Mouse (Mus musculus) cerebellum, adult 18-20 months (tissue): ENCODE data around the gene Bpifa6.
A peak's percentile ranks its signal among the peaks of the same experiment; 100 is the strongest.
"Not testable (repeated sequence)": the region's sequence is repeated elsewhere in the genome, so short reads cannot be mapped to it uniquely, and the experiment has no call there.

Experiments
- DNase-seq, 2 experiments: peaks; one replicate each; pipeline ENCODE4 v3.0.0; 2021

The Bpifa6 gene

GRCm38 (mm10) chr2:153974582-153974981, at the start of gene Bpifa6:
Gene Bpifa6 (plus strand): TSS chr2:153974945.
- no peak for DNase-seq

DNA sequence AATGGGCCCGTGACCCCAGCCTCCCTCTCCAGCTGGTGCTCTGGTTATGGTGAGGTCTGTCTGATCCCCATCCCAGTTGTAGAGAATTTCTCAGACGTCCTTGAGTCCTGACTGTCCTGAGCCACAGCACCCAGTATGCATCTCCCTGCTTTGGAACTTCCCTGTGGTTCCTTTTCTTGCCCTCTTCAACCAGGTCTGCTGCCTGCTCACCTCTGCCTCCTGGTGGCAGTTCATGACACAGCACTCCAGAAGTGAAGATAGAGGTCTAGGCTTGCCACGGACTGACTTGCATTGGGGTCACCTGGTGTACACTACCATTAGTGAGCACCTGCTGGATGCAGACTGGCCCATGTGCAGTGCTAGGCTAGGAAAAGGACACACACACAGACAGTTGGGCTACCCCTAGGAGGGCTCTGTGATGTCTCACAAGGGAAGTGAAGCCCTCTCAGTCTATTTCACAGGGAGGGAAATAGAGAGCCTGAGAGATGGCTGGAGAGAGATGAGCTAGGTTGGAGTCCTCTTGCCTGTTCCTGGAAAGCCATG, 44.8 kb upstream of the Bpifa6 start:
- DNase-seq, result peak; percentile 65 to 71

DNA sequence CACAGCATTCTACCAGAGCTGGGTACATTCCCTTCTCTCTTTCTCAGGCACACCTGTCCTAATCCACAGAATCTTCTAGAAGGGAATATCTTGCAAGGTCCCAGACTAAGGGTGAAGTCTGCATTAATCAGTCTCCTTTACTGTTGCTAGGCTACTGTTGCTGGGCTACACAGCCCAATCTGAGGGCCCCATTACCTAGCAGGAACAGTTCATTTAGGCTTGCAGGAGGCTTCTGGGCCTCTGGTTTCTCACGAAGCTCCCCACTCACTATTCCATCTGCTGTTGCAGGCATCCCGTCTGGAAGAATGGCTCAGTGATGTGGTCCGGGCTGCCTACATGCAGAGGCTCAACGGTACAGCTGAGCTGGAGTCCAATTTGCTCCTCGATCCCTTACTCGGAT, 43.6 kb upstream of the Bpifa6 start:
- no peak for DNase-seq

- DNase-seq, result no peak
These were observed 41.4 kb upstream of the Bpifa6 start for GRCm38 (mm10) chr2:153933311-153933710.

GRCm38 (mm10) chr2:153935348-153935747, 39.4 kb upstream of the Bpifa6 start:
- no peak for DNase-seq

- no peak for DNase-seq
These were observed 36.9 kb upstream of the Bpifa6 start, which contains the start of gene Bpifb4 for GRCm38 (mm10) chr2:153937843-153938242. Gene Bpifb4 (plus strand): TSS chr2:153938212.

DNA sequence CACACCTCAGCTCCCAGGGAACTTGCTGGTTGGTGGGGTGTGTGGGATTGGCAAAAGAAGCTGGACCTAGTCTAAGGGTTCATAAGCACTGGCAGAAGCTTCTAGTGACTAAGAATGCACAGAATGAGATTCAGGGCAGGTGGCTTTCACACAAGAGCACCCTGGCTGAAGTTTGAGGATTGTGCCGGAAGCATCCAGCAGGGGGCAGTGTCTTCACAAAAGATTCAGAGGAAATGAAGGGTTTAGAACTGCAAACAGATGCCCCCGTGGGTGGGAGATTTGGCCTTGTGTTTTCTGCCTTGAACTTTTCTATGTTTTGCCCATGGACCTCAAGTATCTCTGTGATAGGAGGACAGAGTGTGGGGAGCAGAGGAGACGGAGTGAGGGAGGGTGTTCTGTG, 31.2 kb upstream of the Bpifa6 start:
- peak; percentile 66 to 80 for DNase-seq

DNA sequence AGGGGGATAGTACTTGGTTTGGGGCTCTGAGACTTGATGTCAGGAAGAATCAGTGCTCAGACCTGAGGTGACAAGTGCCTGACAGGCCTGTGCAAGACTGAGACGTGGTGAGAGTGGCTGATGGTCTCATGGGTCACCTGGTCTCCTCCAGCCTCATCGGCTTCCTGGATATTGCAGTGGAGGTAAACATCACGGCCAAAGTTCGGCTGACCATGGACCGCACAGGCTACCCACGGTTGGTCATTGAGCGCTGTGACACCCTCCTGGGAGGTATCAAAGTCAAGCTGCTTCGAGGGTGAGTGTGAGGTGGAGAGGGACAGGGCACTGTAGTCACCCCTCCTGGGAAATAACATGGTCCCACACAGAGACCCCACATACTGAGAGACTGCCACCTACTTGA, 30.2 kb upstream of the Bpifa6 start:
- no peak for DNase-seq

GRCm38 (mm10) chr2:153952897-153953296, 21.8 kb upstream of the Bpifa6 start:
- peak; percentile 70 to 80 for DNase-seq

GRCm38 (mm10) chr2:153953836-153954235, 20.9 kb upstream of the Bpifa6 start:
- peak in 1 of 2 experiments; percentile 43 for DNase-seq

DNA sequence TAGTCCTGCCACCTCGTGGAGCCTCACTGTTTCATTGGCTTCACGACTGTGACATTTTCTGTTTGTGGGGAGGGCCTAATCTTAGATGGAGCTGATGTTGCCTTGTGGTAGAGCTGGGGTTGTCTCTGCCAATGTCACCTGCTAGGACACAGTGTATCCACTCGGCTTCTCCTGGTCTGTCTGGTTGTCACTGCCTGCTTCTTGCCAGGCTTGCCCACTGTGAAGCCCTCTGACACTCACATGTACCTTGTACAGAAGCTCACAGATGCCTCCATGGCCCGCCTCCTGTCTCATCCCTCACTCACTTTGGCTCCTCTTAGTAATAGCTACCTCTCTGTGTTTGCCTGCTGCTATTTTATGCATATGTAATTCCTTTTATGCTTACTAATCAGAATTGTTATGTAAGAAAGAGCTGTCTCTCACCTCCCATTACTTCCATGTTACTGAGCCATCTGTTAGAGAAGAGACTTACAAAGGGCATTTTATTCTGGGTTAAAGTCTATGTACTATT, 11.9 kb upstream of the Bpifa6 start:
- DNase-seq, result peak; percentile 68 to 72

- DNase-seq, result peak; percentile 94 to 96
These were observed 11.4 kb upstream of the Bpifa6 start for GRCm38 (mm10) chr2:153963334-153963733.

DNA sequence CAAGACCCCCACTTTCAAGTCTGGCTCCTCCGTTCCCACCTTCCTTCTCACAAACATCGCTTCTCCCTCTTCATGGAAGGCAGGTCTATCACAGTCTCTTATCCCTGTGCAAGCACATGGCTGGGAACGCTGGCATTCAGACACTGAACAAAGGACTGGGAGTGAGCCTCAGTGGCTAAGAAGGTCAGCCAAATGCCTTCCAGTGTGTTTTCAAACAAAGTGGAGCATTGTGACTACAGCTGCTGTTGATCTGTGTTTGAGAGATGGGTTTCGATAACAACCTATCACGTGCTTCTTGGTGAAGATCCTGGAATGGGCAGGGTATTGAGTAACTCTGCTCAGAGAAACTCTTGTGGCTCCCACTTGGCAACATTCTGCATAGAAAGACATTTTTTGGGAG, 4.5 kb upstream of the Bpifa6 start:
- no peak for DNase-seq

DNA sequence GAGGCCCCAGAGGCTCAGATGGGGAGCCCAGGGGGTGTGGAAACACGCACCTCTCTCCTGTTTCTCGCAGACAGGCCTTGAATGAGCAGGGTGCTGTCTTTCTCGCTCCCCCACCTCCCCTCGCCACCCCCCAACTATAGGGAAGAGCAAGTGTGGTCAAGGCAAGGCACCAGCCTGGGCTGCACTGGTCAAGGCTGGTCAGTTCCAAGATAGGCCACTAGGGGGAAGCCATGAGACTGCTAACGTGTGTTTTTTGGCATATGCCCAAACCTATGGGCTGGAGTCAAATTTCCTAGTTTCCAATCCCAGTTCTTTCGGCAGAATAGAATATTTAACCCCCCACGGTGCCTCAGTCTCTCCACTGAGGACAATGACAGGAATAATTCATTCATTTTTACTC, 21.0 kb downstream of the Bpifa6 start:
- peak; percentile 77 to 85 for DNase-seq

- no peak for DNase-seq
These were observed 25.8 kb downstream of the Bpifa6 start for GRCm38 (mm10) chr2:154000501-154000900.

- DNase-seq, result no peak
These were observed 26.3 kb downstream of the Bpifa6 start for GRCm38 (mm10) chr2:154001056-154001455.

DNA sequence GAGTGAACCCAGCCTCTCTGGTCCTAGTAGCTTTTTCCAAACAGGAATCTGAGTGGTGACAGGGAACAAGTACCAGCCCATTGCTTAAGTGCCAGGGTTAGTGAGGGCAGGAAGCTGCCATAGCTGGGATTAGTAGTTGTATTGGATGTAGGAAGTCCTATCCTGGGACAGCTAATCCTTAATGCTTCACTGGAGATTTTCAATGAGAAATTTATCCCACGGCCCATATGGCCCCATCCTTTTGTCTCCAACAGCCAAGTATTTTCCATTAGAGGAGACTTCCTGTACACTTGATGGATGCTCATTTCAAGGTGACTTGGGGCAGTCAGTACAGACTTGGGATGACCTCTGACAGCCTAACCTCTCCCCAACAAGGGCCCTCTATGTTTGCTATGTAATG, 29.7 kb downstream of the Bpifa6 start:
- no peak for DNase-seq

GRCm38 (mm10) chr2:154005094-154005493, 30.3 kb downstream of the Bpifa6 start:
- DNase-seq, result no peak

GRCm38 (mm10) chr2:154005734-154006133, 31.0 kb downstream of the Bpifa6 start:
- no peak for DNase-seq

- DNase-seq, result peak in 1 of 2 experiments; percentile 10
These were observed 31.6 kb downstream of the Bpifa6 start for GRCm38 (mm10) chr2:154006331-154006730.

GRCm38 (mm10) chr2:154007381-154007780, 32.6 kb downstream of the Bpifa6 start:
- DNase-seq, result no peak

DNA sequence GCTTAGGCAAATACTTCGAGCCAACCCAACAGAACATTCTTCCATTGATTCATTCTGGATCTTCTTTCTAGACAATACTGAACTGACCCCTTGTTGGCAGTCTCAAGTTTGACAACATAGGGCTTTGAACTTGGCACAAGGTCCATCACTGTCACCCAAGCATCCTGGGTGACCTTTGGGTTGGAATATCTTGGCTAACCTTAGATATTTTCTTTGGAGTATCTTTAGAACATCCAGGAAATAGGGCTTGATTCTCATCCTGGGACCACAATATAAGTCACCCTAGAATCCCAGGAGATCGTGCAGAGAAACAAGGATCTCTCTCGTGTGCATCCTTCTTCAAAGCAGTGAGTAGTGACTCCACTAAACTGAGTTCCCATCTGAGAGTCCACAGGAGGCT, 33.2 kb downstream of the Bpifa6 start, which contains the start of gene Bpifa2:
Gene Bpifa2 (plus strand): TSS at position 301 of the 400 bp plus-strand sequence.
- DNase-seq, result no peak

- DNase-seq, result no peak
These were observed 43.2 kb downstream of the Bpifa6 start for GRCm38 (mm10) chr2:154017990-154018389.

GRCm38 (mm10) chr2:154024676-154025075, 49.9 kb downstream of the Bpifa6 start:
- not testable (repeated sequence) for DNase-seq

- peak; percentile 69 to 70 for DNase-seq
These were observed 64.2 kb downstream of the Bpifa6 start for GRCm38 (mm10) chr2:154038932-154039331.
